Mouse (Mus musculus): ENCODE measurements around the gene Mien1.
A peak's percentile ranks its signal among the peaks of the same experiment; 100 is the strongest.

Gene Mien1

GRCm38 (mm10) chr11:98461109-98461720 is 22.4 kb upstream of the Mien1 start:
- peak; percentile 74 for DNase-seq (ENCODE audit: low read depth, low spot score)

- DNase-seq (ENCODE audit: low read depth, low spot score), result no peak
Observed at GRCm38 (mm10) chr11:98459860-98460259, 21.1 kb upstream of the Mien1 start.

GRCm38 (mm10) chr11:98459071-98459741 is 20.4 kb upstream of the Mien1 start:
- peak; percentile 98 for DNase-seq (ENCODE audit: low read depth, low spot score)

- DNase-seq (ENCODE audit: low read depth, low spot score), result no peak
Observed at GRCm38 (mm10) chr11:98458121-98458990, 19.6 kb upstream of the Mien1 start.

- DNase-seq (ENCODE audit: low read depth, low spot score), result peak; percentile 99
Observed at GRCm38 (mm10) chr11:98457367-98458120, 18.8 kb upstream of the Mien1 start.

- DNase-seq (ENCODE audit: low read depth, low spot score), result no peak
Observed at GRCm38 (mm10) chr11:98456945-98457344, 18.2 kb upstream of the Mien1 start.

GRCm38 (mm10) chr11:98456545-98456944 is 17.8 kb upstream of the Mien1 start:
- peak; percentile 78 for DNase-seq (ENCODE audit: low read depth, low spot score)

GRCm38 (mm10) chr11:98455484-98455883 is 16.7 kb upstream of the Mien1 start:
- peak; percentile 78 for DNase-seq (ENCODE audit: low read depth, low spot score)

- DNase-seq (ENCODE audit: low read depth, low spot score), result peak; percentile 81
Observed at GRCm38 (mm10) chr11:98449921-98450771, 11.4 kb upstream of the Mien1 start.

GRCm38 (mm10) chr11:98449419-98449818 is 10.6 kb upstream of the Mien1 start:
- DNase-seq (ENCODE audit: low read depth, low spot score), result no peak

- DNase-seq (ENCODE audit: low read depth, low spot score), result no peak
Observed at GRCm38 (mm10) chr11:98448191-98448790, 9.5 kb upstream of the Mien1 start.

GRCm38 (mm10) chr11:98447475-98447834 is 8.7 kb upstream of the Mien1 start:
- DNase-seq (ENCODE audit: low read depth, low spot score), result no peak

GRCm38 (mm10) chr11:98446562-98447474 is 8.0 kb upstream of the Mien1 start:
- no peak for DNase-seq (ENCODE audit: low read depth, low spot score)

- DNase-seq (ENCODE audit: low read depth, low spot score), result no peak
Observed at GRCm38 (mm10) chr11:98446213-98446561, 7.4 kb upstream of the Mien1 start, which contains the start of gene Grb7. Grb7 (plus strand) TSS chr11:98446394.

GRCm38 (mm10) chr11:98445679-98446078 is 6.9 kb upstream of the Mien1 start:
- DNase-seq (ENCODE audit: low read depth, low spot score), result no peak

- DNase-seq (ENCODE audit: low read depth, low spot score), result no peak
Observed at GRCm38 (mm10) chr11:98445238-98445637, 6.4 kb upstream of the Mien1 start.

- no peak for DNase-seq (ENCODE audit: low read depth, low spot score)
Observed at GRCm38 (mm10) chr11:98443688-98444087, 4.9 kb upstream of the Mien1 start.

GRCm38 (mm10) chr11:98437441-98437840 is 1.4 kb downstream of the Mien1 start:
- DNase-seq (ENCODE audit: low read depth, low spot score), result no peak

- DNase-seq (ENCODE audit: low read depth, low spot score), result no peak
Observed at GRCm38 (mm10) chr11:98435723-98436122, 3.1 kb downstream of the Mien1 start.
